Mouse (Mus musculus): Measurements from ENCODE around the gene Fdx1. TPM values are rescaled to one million over a fixed set of nuclear protein-coding genes. Genes with fewer than 3 reads are reported as not detected.
A peak's percentile ranks its signal among the peaks of the same experiment; 100 is the strongest.

Fdx1 gene
- total RNA-seq, 2 experiments from 2014 or later: 37.0 to 47.5 TPM

DNA sequence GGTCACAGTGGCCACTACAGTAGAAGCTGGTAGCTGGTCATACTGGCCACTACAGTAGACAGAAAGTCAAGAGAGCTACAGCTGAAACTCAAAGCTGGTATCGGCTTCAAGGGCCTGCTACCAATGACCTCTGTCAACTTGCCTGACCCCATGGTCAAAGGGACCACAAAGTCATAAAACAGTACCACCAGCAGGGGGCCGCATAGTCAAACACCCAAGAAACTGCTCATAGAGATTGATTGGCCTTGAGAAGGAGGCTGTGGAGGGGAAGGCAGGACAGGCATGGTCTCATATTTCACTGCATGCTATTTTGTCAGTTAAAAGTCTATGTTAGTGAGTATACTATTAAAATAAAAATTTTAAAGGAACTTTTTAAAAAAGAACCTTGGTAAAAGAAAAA lies 27.5 kb upstream of the Fdx1 start:
- intact Hi-C loops (cut with DNase I): loop anchor here (5.0 kb wide), 1 partner anchor 296 kb away; no protein-coding TSS in a partner anchor
- peak; percentile 54 for DNase-seq
- H3K4me3 ChIP-seq: no peak overlapping the region
- peak; percentile 63 for TF ChIP-seq CTCF (IDR thresholded peaks at IDR 0.05)
- no peak overlapping the region; the same call in 1 of the 2 replicates for H3K27ac ChIP-seq

DNA sequence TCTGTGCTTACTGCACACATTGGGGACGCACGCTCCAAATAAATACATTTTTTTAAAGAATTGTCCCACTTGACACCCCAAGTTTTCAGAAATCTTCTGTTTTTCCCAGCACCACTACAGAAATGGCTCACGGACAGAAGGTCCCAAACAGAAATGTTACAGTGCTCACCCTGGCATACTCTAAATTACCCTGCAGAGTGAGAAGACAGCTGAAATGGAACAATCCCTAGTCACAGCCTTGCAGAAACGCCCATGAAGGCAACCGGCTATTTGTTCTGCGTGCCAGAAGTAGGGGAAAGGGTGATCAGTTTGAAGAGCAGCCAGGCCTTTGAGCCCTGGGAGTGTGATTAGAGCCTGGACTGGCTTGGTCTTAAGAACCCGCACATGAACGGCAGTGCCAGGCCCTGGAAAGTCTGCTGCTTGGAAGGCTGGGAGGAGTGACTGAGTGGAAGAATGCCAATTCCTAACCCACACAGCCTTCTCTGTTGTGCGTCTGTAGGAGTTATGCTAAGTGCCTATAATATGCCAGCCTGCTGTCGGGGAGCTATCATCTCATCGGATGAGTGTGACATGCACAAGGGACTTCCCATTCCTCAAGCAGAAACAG lies 22.2 kb upstream of the Fdx1 start:
- intact Hi-C loops (cut with DNase I): loop anchor here (5.0 kb wide), 1 partner anchor 62 kb away; the partner anchor contains the start of gene Rdx
- TF ChIP-seq CTCF (IDR thresholded peaks at IDR 0.05): no peak
- Histone ChIP-seq H3K4me3 (no peak overlapping the region), H3K27ac (no peak overlapping the region)
- peak; percentile 30 for DNase-seq

DNA sequence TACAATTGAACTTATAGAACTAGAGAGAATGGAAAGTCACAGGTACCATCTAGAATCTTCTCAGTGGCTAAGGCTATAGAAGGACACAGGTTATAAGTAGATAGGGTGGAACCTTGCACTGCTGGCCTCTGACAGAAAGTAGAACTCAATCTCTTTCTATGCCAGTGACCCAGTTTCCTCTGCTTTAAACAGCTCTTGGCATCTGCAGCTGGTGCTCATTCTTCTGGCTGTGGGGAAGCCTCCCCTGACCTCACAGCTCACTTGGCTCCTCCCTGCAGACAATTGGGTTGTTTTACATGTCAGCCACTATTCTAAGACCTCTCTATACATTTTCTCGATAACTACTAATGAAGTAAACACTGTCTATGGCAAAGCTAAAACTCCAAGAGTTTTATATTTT lies 17.8 kb upstream of the Fdx1 start:
- intact Hi-C loops (cut with DNase I): no loop called here
- no peak for TF ChIP-seq CTCF (IDR thresholded peaks at IDR 0.05)
- H3K4me3 ChIP-seq: no peak overlapping the region
- peak overlapping the region; percentile 63 for H3K27ac ChIP-seq
- peak; percentile 55 for DNase-seq

DNA sequence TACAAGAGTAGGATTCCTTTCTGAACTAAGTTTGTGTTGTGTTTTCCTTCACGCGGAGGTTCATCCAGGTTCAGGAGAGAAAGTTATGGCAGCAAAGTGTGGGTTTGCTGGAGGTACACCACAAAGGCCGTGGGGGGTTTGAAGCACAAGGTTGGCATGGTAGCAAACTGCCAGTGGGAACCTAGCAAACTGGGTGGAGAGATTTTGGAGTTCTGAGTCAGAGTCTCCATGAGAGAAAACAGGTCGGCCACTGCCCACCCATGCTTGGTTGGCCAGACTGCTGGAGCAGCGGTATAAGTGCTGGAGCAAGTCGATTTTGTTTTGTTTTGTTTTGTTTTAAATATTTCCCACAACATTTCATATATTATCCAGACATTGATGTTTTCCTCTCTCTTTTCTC lies 15.9 kb upstream of the Fdx1 start:
- H3K27ac ChIP-seq: no peak overlapping the region

DNA sequence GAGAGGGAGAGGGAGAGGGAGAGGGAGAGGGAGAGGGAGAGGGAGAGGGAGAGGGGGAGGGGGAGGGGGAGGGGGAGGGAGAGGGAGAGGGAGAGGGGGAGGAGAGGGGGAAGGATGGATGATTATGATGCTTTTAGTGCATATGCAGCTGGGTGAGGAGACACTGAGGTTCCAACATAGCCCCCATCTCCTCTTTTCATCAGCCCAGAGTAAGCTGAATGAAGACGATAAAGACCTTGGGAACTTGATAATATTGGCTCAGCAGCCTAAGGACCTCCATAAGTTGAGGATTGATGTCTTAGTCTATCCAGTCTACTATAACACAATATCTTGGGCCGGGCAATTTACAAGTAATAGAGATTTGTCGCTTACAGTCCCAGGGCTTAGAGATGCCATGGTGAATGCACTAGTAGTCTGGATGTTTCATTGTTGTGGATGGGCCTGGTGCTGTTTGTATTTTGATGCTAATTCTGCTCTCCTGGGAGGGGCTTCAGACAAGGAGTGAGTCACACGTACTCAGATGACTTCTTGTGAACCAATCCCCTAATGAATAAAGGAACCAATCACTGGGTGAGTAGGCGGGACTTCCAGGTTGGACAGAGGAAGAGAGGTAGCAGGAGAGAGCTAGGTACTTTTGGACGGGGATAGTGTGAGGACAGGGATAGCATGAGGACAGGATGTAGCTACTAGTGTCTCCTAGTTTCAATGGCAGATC lies 15.3 kb upstream of the Fdx1 start:
- Histone ChIP-seq H3K27ac (no peak overlapping the region), H3K4me3 (no peak overlapping the region)
- no peak for DNase-seq
- intact Hi-C loops (cut with DNase I): no loop called here
- TF ChIP-seq CTCF (IDR thresholded peaks at IDR 0.05): no peak

More for the DNA sequence above, 15.9 kb upstream of the Fdx1 start:
- H3K4me3 ChIP-seq: no peak overlapping the region
- TF ChIP-seq CTCF (IDR thresholded peaks at IDR 0.05): no peak
- DNase-seq: no peak
- intact Hi-C loops (cut with DNase I): no loop called here

DNA sequence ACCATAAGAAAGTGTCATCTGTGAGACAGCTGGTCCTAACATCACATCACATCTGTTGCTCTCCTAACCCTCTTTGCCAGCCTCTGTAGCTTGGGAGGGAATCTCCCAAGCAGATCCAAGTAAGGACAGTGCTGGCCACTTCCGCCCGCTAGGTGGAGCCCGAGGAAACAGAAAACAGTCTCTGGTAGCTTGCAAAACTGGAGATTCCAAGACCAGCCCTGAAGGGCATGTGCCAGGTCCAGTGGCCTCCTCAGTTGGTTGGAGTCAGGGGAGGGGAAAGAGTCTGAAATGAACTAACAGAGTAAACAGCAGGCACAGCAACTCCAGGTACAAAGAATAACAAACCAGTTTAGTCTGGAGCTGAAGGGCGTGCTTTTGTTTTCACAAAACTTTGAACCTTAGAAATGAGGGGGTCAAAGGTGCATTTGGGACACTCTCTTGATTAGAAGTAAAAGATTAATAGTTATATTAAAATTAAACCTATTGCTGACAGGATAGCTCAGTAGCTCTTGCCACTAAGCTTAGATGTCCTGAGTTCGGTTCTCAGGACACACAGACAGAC lies 14.2 kb upstream of the Fdx1 start:
- peak; percentile 91 for DNase-seq
- intact Hi-C loops (cut with DNase I): loop anchor here (1.0 to 2.0 kb wide), 2 partner anchors 121 to 309 kb away; no protein-coding TSS in a partner anchor
- TF ChIP-seq CTCF (IDR thresholded peaks at IDR 0.05): peak; percentile 96
- H3K27ac ChIP-seq: peak overlapping the region; percentile 29; the same call in 1 of the 2 replicates
- no peak overlapping the region for H3K4me3 ChIP-seq

DNA sequence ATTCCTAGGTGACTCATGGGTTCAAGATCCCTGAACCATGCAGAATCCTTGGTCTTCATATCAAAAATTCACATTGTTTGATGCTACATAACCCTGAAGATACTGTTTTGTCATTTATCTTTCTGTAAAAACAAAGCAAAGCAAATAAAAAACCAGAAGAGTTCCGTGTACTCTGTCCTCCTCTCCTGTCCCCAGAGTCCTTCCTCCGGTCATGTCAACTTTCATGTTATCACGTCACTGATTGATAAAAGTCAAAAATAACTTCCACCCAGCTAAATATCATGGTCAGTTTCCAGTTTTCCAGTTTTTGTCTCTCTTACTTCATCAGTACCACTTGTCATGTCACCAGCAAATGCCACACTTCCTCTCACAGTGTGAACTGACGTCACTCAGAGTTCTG lies 11.5 kb upstream of the Fdx1 start:
- no peak for DNase-seq
- Histone ChIP-seq H3K27ac (no peak overlapping the region), H3K4me3 (no peak overlapping the region)
- TF ChIP-seq CTCF (IDR thresholded peaks at IDR 0.05): no peak
- intact Hi-C loops (cut with DNase I): no loop called here

DNA sequence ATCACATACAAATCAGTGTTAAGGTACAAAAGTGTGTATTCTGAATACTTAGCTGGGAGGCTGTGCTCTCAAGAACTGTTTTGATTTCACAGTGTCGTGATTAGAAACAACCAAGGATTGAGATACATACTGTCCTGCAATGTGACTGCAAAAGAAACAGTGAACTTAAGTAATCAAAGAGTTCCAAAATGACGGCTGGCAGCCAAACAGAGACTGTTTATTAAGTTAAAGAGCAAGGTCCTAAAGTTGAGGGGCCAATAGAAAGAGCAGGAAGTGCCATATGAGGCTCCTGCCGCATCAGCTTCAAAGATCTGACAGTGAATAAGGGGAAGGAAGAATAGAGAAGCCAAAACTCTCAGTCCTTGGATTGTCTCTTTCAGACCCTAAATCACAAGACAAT lies 10.5 kb upstream of the Fdx1 start:
- intact Hi-C loops (cut with DNase I): no loop called here
- no peak for TF ChIP-seq CTCF (IDR thresholded peaks at IDR 0.05)
- Histone ChIP-seq H3K27ac (no peak overlapping the region), H3K4me3 (no peak overlapping the region)
- no peak for DNase-seq

DNA sequence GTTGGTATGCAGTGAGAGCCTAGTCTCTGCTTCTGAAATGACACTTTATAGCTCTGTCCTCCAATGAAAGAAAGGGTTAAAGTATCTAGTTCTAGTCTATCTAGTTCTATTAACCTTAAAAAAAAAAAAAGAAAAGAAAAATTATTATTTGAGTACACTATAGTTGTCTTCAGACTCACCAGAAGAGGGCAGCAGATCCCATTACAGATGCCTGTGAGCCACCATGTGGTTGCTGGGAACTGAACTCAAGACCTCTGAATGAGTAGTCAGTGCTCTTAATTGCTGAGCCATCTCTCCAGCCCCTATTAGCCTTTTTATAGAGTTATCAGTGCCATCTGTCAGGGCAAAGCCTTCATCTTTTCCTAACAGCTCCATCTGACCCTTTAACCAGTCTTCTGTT lies 3.0 kb upstream of the Fdx1 start:
- no peak for DNase-seq
- peak; percentile 44 for TF ChIP-seq CTCF (IDR thresholded peaks at IDR 0.05)
- H3K4me3 ChIP-seq: no peak overlapping the region
- intact Hi-C loops (cut with DNase I): no loop called here
- H3K27ac ChIP-seq: no peak overlapping the region

DNA sequence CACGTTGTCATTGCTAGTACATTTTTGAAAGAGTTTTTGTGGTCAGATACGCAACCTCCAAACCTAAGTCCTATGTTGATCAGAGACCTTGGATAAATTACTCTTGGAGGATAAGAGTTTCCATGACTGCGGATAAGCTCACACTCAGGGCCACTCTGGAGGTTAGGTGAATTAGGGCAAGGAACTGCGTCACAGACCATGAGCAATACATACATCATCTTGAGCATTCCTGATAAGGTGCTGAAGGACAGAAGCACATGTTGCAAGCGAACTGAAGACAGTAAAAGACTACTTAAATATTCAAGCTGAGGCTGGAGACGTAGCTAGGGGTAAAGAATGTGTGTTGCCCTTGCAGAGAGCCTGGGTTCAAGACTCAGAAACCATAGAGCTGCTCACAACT lies 754 bp upstream of the Fdx1 start:
- peak overlapping the region; percentile 96 for H3K27ac ChIP-seq
- intact Hi-C loops (cut with DNase I): no loop called here

DNA sequence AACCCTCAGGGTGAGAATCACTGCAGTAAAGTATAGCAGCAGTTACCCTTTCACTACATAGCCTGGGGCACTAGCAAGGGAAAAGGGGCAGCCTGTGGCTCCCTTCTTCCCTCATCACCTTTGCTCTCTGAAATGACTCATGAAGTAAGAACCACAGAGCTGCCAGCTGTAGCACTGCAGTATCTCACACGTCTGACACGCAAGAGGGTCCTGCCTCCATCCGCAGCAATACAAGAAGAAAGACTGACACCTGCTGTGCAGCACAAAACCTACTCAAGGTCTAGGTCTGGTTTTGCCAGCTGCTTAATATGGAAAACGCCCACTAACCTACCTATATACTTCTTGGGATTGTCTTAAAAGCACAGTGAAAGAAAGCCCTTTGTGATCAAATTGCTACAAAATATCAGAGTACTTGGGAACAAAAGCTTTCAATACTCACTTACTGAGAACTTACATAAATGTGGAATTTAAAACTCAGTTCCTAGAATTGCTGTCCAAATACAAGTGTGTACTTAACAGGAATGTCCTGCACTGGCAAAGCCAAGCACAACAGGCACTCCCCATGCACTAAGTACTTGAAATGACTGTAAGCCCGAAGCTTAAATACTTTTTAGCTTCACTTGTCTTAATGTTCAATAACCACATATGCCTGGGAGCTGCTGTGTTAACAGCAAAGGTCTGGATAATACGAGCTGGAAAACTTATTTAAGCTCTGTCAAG lies 2.0 kb downstream of the Fdx1 start:
- no peak for DNase-seq
- peak overlapping the region; percentile 96 for H3K4me3 ChIP-seq
- intact Hi-C loops (cut with DNase I): no loop called here
- peak overlapping the region; percentile 96; the same call in 1 of the 2 replicates for H3K27ac ChIP-seq
- no peak for TF ChIP-seq CTCF (IDR thresholded peaks at IDR 0.05)

More for the DNA sequence above, 754 bp upstream of the Fdx1 start:
- H3K4me3 ChIP-seq: peak overlapping the region; percentile 96; the same call in 1 of the 2 replicates
- DNase-seq: no peak
- no peak for TF ChIP-seq CTCF (IDR thresholded peaks at IDR 0.05)

DNA sequence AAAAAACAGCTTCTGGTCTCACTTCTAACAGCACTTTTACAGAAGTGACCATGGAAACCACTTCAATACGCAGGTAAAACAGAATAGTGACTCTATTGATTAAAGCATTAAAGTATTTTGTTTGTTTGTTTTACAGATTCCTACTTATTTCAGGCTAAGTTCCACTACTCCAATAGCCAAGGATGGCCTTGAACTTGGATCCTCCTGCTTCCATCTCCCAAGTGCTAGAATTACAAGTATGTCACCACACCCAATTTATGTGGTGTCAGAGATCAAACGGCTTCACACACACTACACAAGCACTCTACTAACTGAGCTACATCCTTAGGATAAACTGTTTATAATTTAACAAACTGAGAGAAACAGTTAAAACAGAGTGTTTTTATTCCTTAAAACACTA lies 3.0 kb downstream of the Fdx1 start:
- no peak overlapping the region for H3K27ac ChIP-seq
- no peak overlapping the region for H3K4me3 ChIP-seq
- intact Hi-C loops (cut with DNase I): no loop called here
- no peak for TF ChIP-seq CTCF (IDR thresholded peaks at IDR 0.05)
- DNase-seq: no peak

DNA sequence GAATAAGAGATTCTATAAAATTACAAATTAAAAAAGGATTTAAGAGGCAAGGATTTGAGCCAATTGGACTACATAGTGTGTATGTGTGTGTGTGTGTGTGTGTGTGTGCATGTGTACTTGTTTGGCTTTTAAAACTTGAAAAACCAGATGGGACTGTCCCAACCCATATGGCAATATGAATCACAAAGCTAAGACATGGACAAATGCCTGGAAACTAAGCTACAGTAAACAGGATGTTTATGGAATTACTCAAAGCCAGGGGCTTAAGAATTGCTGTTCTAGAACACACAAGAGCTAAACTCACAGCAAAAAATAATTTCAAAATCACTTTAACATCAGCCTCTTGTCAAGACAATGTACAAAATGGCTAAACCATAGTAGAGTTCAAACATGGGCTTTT lies 4.4 kb downstream of the Fdx1 start:
- intact Hi-C loops (cut with DNase I): loop anchor here (10.0 kb wide), 1 partner anchor 804 kb away; no protein-coding TSS in a partner anchor
- no peak for TF ChIP-seq CTCF (IDR thresholded peaks at IDR 0.05)
- Histone ChIP-seq H3K27ac (no peak overlapping the region), H3K4me3 (no peak overlapping the region)
- DNase-seq: no peak
